Mouse (Mus musculus) stomach, postnatal 0 days (tissue): ENCODE measurements around the gene Hpse2.

ENCODE experiments used
- CTCF ChIP-seq: IDR thresholded peaks from 2 replicates; pipeline ENCODE4 v1.5.1; 2016; ENCODE audit warnings: antibody characterized with exemption, low read depth, mild to moderate bottlenecking, moderate library complexity
- EP300 ChIP-seq: optimal IDR thresholded peaks from 2 replicates; pipeline ENCODE3; 2016; ENCODE audit warnings: antibody characterized with exemption

- TF ChIP-seq CTCF (no peak), EP300 (no peak)
Observed at GRCm38 (mm10) chr19:42837591-42837990, 550.6 kb downstream of the Hpse2 start.
